Mouse (Mus musculus) liver, embryonic 14.5 days (tissue): ENCODE data around the gene Bcas1. TPM values are rescaled to one million over a fixed set of nuclear protein-coding genes. Genes with fewer than 3 reads are reported as not detected.
A peak's percentile ranks its signal among the peaks of the same experiment; 100 is the strongest.

Source experiments
- ATAC-seq: fragments of 200-750 bp; cut with Nextera tagmentation; 2 replicates; pipeline ENCODE4 v1.8.0; 2017; ENCODE audit warnings: moderate number of reproducible peaks, mild to moderate bottlenecking, moderate library complexity; ENCODE audit not compliant: insufficient read depth
- DNase-seq, 3 experiments: peaks; one replicate each; pipeline ENCODE4 v3.0.0-alpha.2; 2012 to 2013; ENCODE audit warnings: low read depth in 3 of 3, low spot score in 3 of 3
- H3K27ac ChIP-seq: fragments of 300-500 bp; sonication (generic); 2 replicates; pipeline ENCODE4 v1.5.1; 2014; ENCODE audit warnings: moderate library complexity, mild to moderate bottlenecking, control low read depth, inconsistent platforms
- H3K27me3 ChIP-seq: fragments of 300-500 bp; sonication (generic); 2 replicates; pipeline ENCODE4 v1.6.1; 2014; ENCODE audit warnings: mild to moderate bottlenecking, low read length, moderate library complexity; ENCODE audit not compliant: control insufficient read depth, insufficient read depth
- H3K36me3 ChIP-seq: fragments of 300-500 bp; sonication (generic); replicated peaks from 2 replicates; pipeline ENCODE4 v1.6.1; 2014; ENCODE audit warnings: low read depth; ENCODE audit not compliant: control insufficient read depth, insufficient read depth
- H3K4me1 ChIP-seq, 2 experiments: fragments of 200-500 bp in 1 of 2; fragments of 300-500 bp in 1 of 2; sonication (generic) in 1 of 2; replicated peaks; 2 replicates each; pipeline ENCODE4 v1.6.1; 2012 to 2014; ENCODE audit warnings: antibody characterized with exemption in 1 of 2, inconsistent platforms in 1 of 2, low read length in 1 of 2; ENCODE audit not compliant: control insufficient read depth in 2 of 2, insufficient read depth in 2 of 2
- H3K4me2 ChIP-seq: fragments of 300-500 bp; sonication (generic); 2 replicates; pipeline ENCODE4 v1.6.1; 2014; ENCODE audit warnings: low read depth, mild to moderate bottlenecking, control low read depth, moderate library complexity
- H3K4me3 ChIP-seq, 2 experiments: fragments of 200-500 bp in 1 of 2; fragments of 300-500 bp in 1 of 2; sonication (generic) in 1 of 2; 2 replicates each; pipeline ENCODE4 v1.5.1; 2012 to 2014; ENCODE audit warnings: low read depth in 2 of 2, low read length in 2 of 2, mild to moderate bottlenecking in 2 of 2, control low read depth in 1 of 2, inconsistent platforms in 1 of 2, moderate library complexity in 1 of 2; ENCODE audit not compliant: insufficient read depth in 1 of 2
- H3K9ac ChIP-seq: fragments of 300-500 bp; sonication (generic); replicated peaks from 2 replicates; pipeline ENCODE4 v1.6.1; 2014; ENCODE audit warnings: mild to moderate bottlenecking, control low read depth, moderate library complexity
- H3K9me3 ChIP-seq: fragments of 300-500 bp; sonication (generic); 2 replicates; pipeline ENCODE4 v1.6.1; 2016; ENCODE audit warnings: low read length, mixed read lengths; ENCODE audit not compliant: control insufficient read depth
- CTCF ChIP-seq: IDR thresholded peaks from 2 replicates; pipeline ENCODE4 v1.5.1; 2016; ENCODE audit warnings: antibody characterized with exemption, low read depth, control low read depth
- EP300 ChIP-seq: IDR thresholded peaks from 2 replicates; pipeline ENCODE4 v1.6.1; 2016; ENCODE audit warnings: antibody characterized with exemption, low read depth
- WGBS: fragments of 180-500 bp; shearing (Covaris S2); extraction: QIAGEN DNeasy Blood & Tissue Kit; methylation state at CpG from one replicate; pipeline ENCODE4 v1.1.7; 2014; ENCODE audit not compliant: insufficient replicate concordance; 5-methylcytosine and 5-hydroxymethylcytosine counted together
- polyA plus RNA-seq, 2 experiments: library from polyadenylated mRNA; depleted of rRNA in 1 of 2; stranded (reverse) in 1 of 2; unstranded in 1 of 2; fragments of >200 nt; fragmentation: Nextera tagmentation in 1 of 2; extraction: Ambion mirVana in 1 of 2; gene quantifications; 2 replicates each; pipeline versions ENCODE4 v1.2.1 to v1.2.3; 2012 to 2014

Bcas1 gene
- polyA plus RNA-seq, 2 experiments = 3.9 to 5.7 TPM

- no peak for DNase-seq
- H3K9ac ChIP-seq = no peak overlapping the region
- WGBS = 49% methylated on average over 2 of the region's 2 CpGs
- H3K4me3 ChIP-seq = no peak overlapping the region
- TF ChIP-seq CTCF = no peak
- H3K9me3 ChIP-seq = no peaks in the 10 kb centered on the region
- peaks cover 0 to 5% of the 10 kb centered on the region in 2 experiments; a peak in 2 of 4 replicates for H3K4me1 ChIP-seq
- H3K27me3 ChIP-seq = no peaks in the 10 kb centered on the region
- H3K36me3 ChIP-seq = no peaks in the 10 kb centered on the region
- no peak overlapping the region for H3K27ac ChIP-seq
- no peak overlapping the region for H3K4me2 ChIP-seq
- ATAC-seq = no peak
Measured at GRCm38 (mm10) chr2:170331870-170332269, 95.8 kb downstream of the Bcas1 start.

GRCm38 (mm10) chr2:170330466-170330865 is 97.2 kb downstream of the Bcas1 start:
- Histone ChIP-seq H3K4me2 (no peak overlapping the region), H3K9ac (no peak overlapping the region), H3K27ac (no peak overlapping the region), H3K4me1 (peaks cover 0 to 5% of the 10 kb centered on the region in 2 experiments; a peak in 2 of 4 replicates), H3K27me3 (no peaks in the 10 kb centered on the region), H3K4me3 (no peak overlapping the region), H3K36me3 (no peaks in the 10 kb centered on the region), H3K9me3 (no peaks in the 10 kb centered on the region)
- no peak for DNase-seq
- TF ChIP-seq CTCF = no peak
- no peak for TF ChIP-seq EP300
- no peak for ATAC-seq
- WGBS = 57% methylated on average over 8 of the region's 8 CpGs

- Histone ChIP-seq H3K27me3 (no peaks in the 10 kb centered on the region), H3K36me3 (no peaks in the 10 kb centered on the region), H3K9me3 (no peaks in the 10 kb centered on the region), H3K9ac (no peak overlapping the region), H3K4me2 (no peak overlapping the region), H3K4me1 (peaks cover 0 to 5% of the 10 kb centered on the region in 2 experiments; a peak in 2 of 4 replicates), H3K27ac (no peak overlapping the region), H3K4me3 (no peak overlapping the region)
- 60% methylated on average over 13 of the region's 13 CpGs for WGBS
- TF ChIP-seq EP300 (no peak), CTCF (no peak)
- ATAC-seq = no peak
- no peak for DNase-seq
Measured at GRCm38 (mm10) chr2:170329921-170330320, 97.7 kb downstream of the Bcas1 start.

GRCm38 (mm10) chr2:170323925-170324347 is 103.7 kb downstream of the Bcas1 start:
- 7% methylated on average over 19 of the region's 19 CpGs for whole genome bisulfite sequencing
- no peak for ATAC-seq
- Histone ChIP-seq H3K27ac (no peak overlapping the region), H3K36me3 (no peaks in the 10 kb centered on the region), H3K4me2 (peak overlapping the region; percentile 48), H3K9ac (no peak overlapping the region), H3K4me3 (0 out of 4 replicates have a peak overlapping the region, but pooled peaks have one; percentile 6 to 11), H3K4me1 (peaks cover 8 to 24% of the 10 kb centered on the region in 2 experiments), H3K27me3 (peaks cover 6% of the 10 kb centered on the region), H3K9me3 (no peaks in the 10 kb centered on the region)
- TF ChIP-seq EP300 (no peak), CTCF (no peak)
- no peak for DNase-seq

- no peaks in the 10 kb centered on the region for H3K36me3 ChIP-seq
- no peak for ATAC-seq
- peak in 1 of 3 experiments; percentile 51 for DNase-seq
- H3K4me1 ChIP-seq = peaks cover 8 to 27% of the 10 kb centered on the region in 2 experiments
- H3K4me3 ChIP-seq = no peak overlapping the region
- no peak overlapping the region for H3K27ac ChIP-seq
- H3K4me2 ChIP-seq = no peak overlapping the region
- 17% methylated on average over 3 of the region's 3 CpGs for WGBS
- no peak overlapping the region for H3K9ac ChIP-seq
- H3K27me3 ChIP-seq = peaks cover 6% of the 10 kb centered on the region
- no peaks in the 10 kb centered on the region for H3K9me3 ChIP-seq
- TF ChIP-seq CTCF (no peak), EP300 (no peak)
Measured at GRCm38 (mm10) chr2:170322013-170322414, 105.6 kb downstream of the Bcas1 start.
